Mouse (Mus musculus): ENCODE measurements around the gene Aimp2. TPM values are rescaled to one million over a fixed set of nuclear protein-coding genes. Genes with fewer than 3 reads are reported as not detected.

The Aimp2 gene
- polyA plus RNA-seq, 1 experiment from 2014 or later: 111 TPM

DNA sequence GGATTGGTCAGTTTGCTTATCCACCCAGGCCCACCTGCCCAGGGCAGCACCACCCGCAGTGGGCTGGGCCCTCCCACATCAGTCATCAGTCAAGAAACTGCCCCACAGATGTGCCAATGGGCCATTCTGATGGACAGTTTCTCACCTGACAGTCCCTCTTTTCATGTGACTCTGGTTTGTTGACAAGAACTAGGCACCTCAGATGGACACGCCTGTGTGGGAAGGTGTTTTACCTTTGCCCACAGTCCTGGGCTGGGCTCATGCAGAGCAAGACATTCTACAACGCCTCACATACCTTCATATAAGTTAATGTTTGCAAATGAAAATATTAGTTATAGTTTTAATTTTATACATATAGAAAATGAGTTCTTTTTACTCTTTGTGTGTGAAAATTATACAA, 8.5 kb upstream of the Aimp2 start:
- no peaks in the 10 kb centered on the region for H3K27me3 ChIP-seq (ENCODE audit: control insufficient read depth, insufficient read depth, low read length)
- WGBS: 89% methylated on average over 3 of the region's 3 CpGs
- H3K4me2 ChIP-seq (ENCODE audit: low read depth, low read length): no peak overlapping the region
- H3K4me3 ChIP-seq (ENCODE audit: low read depth, low read length): no peak overlapping the region
- no peak overlapping the region for H3K27ac ChIP-seq (replicated peaks; ENCODE audit: low read depth, low read length)
- no peaks in the 10 kb centered on the region; the same call in none of the 2 replicates for H3K36me3 ChIP-seq (replicated peaks; ENCODE audit: control insufficient read depth, insufficient read depth, low read depth, low read length)
- no peak overlapping the region for H3K9ac ChIP-seq (replicated peaks; ENCODE audit: low read length)
- no peaks in the 10 kb centered on the region for H3K4me1 ChIP-seq (ENCODE audit: control insufficient read depth, insufficient read depth, low read length)
- ATAC-seq (replicated peaks; ENCODE audit: insufficient number of reproducible peaks, low FRiP score, low TSS enrichment, low read depth) (no peak), DNase-seq (ENCODE audit: low spot score) (no peak)
- no peaks in the 10 kb centered on the region for H3K9me3 ChIP-seq (replicated peaks; ENCODE audit: control insufficient read depth, low read length)

DNA sequence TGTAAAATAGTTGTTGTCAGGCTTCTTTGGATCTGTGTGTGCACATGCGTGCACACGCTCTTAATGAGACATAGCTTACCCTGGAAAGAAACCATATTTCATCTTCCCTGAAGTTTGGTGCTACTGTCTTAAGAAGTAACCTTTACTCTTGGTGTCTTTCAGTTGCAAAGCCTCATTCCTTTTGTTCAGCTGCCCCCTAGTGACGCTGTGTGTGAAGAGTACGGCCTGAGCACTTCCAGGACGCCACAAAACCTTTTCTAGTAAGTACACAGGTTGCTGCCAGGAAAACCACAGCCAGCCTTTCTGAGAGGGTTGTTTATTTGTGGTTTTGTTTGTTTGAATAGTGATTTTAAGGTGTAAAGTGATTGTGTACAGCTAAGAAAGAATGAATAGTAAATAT, 7.8 kb upstream of the Aimp2 start:
- H3K4me2 ChIP-seq (ENCODE audit: low read depth, low read length): no peak overlapping the region
- no peak overlapping the region for H3K9ac ChIP-seq (replicated peaks; ENCODE audit: low read length)
- H3K27ac ChIP-seq (replicated peaks; ENCODE audit: low read depth, low read length): no peak overlapping the region
- H3K9me3 ChIP-seq (replicated peaks; ENCODE audit: control insufficient read depth, low read length): no peaks in the 10 kb centered on the region
- no peak for ATAC-seq (replicated peaks; ENCODE audit: insufficient number of reproducible peaks, low FRiP score, low TSS enrichment, low read depth)
- no peaks in the 10 kb centered on the region for H3K4me1 ChIP-seq (ENCODE audit: control insufficient read depth, insufficient read depth, low read length)
- peak; percentile 63 for DNase-seq (ENCODE audit: low spot score)
- H3K27me3 ChIP-seq (ENCODE audit: control insufficient read depth, insufficient read depth, low read length): no peaks in the 10 kb centered on the region
- no peaks in the 10 kb centered on the region; the same call in none of the 2 replicates for H3K36me3 ChIP-seq (replicated peaks; ENCODE audit: control insufficient read depth, insufficient read depth, low read depth, low read length)
- WGBS: 58% methylated on average over 5 of the region's 5 CpGs
- no peak overlapping the region for H3K4me3 ChIP-seq (ENCODE audit: low read depth, low read length)

DNA sequence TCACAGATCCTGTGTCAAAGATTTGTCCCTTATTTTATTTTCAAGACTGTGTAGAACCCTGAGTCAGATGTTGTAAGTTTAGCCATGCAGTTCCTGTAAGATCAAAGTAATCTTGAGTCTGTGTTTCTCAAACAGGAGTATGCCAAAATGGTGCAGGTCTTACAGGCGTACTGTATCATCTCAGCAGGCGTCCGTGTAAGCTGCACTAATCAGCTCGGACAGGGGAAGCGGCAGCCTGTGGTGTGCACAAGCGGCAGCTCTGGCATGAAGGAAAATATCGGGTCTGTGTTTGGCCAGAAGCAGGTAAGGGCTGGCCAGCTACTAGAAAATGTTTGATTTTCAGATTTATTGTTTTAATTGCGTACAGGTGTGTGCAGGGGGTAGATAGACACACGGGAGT, 6.6 kb upstream of the Aimp2 start:
- Histone ChIP-seq H3K4me2 (ENCODE audit: low read depth, low read length) (no peak overlapping the region), H3K4me3 (ENCODE audit: low read depth, low read length) (no peak overlapping the region), H3K9ac (replicated peaks; ENCODE audit: low read length) (no peak overlapping the region), H3K9me3 (replicated peaks; ENCODE audit: control insufficient read depth, low read length) (no peaks in the 10 kb centered on the region), H3K36me3 (replicated peaks; ENCODE audit: control insufficient read depth, insufficient read depth, low read depth, low read length) (no peaks in the 10 kb centered on the region; the same call in none of the 2 replicates), H3K27ac (replicated peaks; ENCODE audit: low read depth, low read length) (no peak overlapping the region), H3K4me1 (ENCODE audit: control insufficient read depth, insufficient read depth, low read length) (no peaks in the 10 kb centered on the region), H3K27me3 (ENCODE audit: control insufficient read depth, insufficient read depth, low read length) (no peaks in the 10 kb centered on the region)
- DNase-seq (ENCODE audit: low spot score) (no peak), ATAC-seq (replicated peaks; ENCODE audit: insufficient number of reproducible peaks, low FRiP score, low TSS enrichment, low read depth) (no peak)
- 95% methylated on average over 9 of the region's 9 CpGs for WGBS

DNA sequence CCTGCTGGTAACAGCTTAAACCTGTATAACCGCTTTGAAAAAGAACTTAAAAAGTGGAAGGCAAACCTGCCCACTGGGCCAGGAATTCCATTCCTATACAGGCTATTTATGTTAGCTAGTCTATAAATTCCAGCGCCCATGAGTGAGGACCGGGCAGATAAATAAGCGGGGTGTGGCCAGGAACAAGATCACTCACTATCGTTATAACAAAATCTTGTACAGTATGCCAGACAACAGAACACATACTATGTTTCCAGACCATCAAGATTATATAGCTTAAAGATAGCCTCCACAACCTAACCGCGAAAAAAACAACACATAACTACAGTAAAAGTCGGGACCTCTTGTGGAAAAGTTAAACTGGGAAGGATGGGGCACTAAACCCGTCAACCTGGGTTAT, 721 bp downstream of the Aimp2 start:
- ATAC-seq (replicated peaks; ENCODE audit: insufficient number of reproducible peaks, low FRiP score, low TSS enrichment, low read depth) (no peak), DNase-seq (ENCODE audit: low spot score) (peak; percentile 4)
- peak overlapping the region; percentile 76 for H3K4me2 ChIP-seq (ENCODE audit: low read depth, low read length)
- H3K4me1 ChIP-seq (ENCODE audit: control insufficient read depth, insufficient read depth, low read length): no peaks in the 10 kb centered on the region
- H3K36me3 ChIP-seq (replicated peaks; ENCODE audit: control insufficient read depth, insufficient read depth, low read depth, low read length): peaks cover 4% of the 10 kb centered on the region
- peak overlapping the region; percentile 75 for H3K4me3 ChIP-seq (ENCODE audit: low read depth, low read length)
- H3K27me3 ChIP-seq (ENCODE audit: control insufficient read depth, insufficient read depth, low read length): no peaks in the 10 kb centered on the region
- no peak overlapping the region; the same call in 1 of the 2 replicates for H3K27ac ChIP-seq (replicated peaks; ENCODE audit: low read depth, low read length)
- H3K9me3 ChIP-seq (replicated peaks; ENCODE audit: control insufficient read depth, low read length): no peaks in the 10 kb centered on the region
- H3K9ac ChIP-seq (replicated peaks; ENCODE audit: low read length): peak overlapping the region; percentile 68
- 4% methylated on average over 9 of the region's 9 CpGs for WGBS

DNA sequence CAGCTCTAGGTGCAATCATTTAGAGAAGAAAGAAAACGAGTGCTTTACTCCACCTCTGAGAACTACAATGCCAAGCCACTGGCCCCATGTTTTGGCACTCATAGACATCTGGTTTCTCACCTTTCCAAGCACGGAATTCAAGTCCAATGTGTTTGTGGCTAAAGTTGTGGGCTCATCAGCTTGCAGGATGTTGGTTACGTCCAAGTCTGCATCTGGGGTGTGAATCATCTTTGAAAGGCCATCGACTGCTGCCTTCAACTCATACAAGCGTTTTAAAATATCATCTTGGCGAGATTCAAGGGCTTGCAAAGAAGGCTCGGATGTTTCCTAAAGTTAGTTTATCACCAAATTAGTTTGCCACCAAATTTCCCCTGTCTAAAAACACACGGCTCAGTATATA, 3.2 kb downstream of the Aimp2 start:
- H3K9me3 ChIP-seq (replicated peaks; ENCODE audit: control insufficient read depth, low read length): no peaks in the 10 kb centered on the region
- ATAC-seq (replicated peaks; ENCODE audit: insufficient number of reproducible peaks, low FRiP score, low TSS enrichment, low read depth): no peak
- H3K27me3 ChIP-seq (ENCODE audit: control insufficient read depth, insufficient read depth, low read length): no peaks in the 10 kb centered on the region
- H3K27ac ChIP-seq (replicated peaks; ENCODE audit: low read depth, low read length): no peak overlapping the region
- no peak overlapping the region for H3K9ac ChIP-seq (replicated peaks; ENCODE audit: low read length)
- no peak overlapping the region for H3K4me3 ChIP-seq (ENCODE audit: low read depth, low read length)
- H3K4me1 ChIP-seq (ENCODE audit: control insufficient read depth, insufficient read depth, low read length): no peaks in the 10 kb centered on the region
- H3K36me3 ChIP-seq (replicated peaks; ENCODE audit: control insufficient read depth, insufficient read depth, low read depth, low read length): peaks cover 8% of the 10 kb centered on the region
- DNase-seq (ENCODE audit: low spot score): no peak
- WGBS: 88% methylated on average over 8 of the region's 8 CpGs
- no peak overlapping the region for H3K4me2 ChIP-seq (ENCODE audit: low read depth, low read length)

DNA sequence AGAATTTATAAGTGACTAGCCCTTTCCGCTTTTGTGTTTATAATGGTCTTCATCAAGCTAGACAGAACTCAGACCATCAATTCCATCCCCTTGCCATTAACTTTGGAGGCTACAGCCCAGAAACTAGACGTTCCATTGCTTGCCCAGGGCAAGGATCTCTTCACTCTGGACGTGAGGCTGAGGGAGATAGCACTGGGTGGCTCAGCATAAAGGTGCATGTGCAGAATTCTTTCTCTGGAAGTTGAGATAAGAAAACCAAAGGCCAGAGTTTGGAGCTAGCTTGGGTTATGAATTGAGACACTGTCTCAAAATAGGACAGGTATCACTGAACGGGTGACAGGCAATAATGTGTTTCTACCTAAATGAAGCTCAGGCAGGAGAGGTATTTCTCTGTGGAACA, 5.8 kb downstream of the Aimp2 start:
- H3K36me3 ChIP-seq (replicated peaks; ENCODE audit: control insufficient read depth, insufficient read depth, low read depth, low read length): peaks cover 8% of the 10 kb centered on the region
- no peak for ATAC-seq (replicated peaks; ENCODE audit: insufficient number of reproducible peaks, low FRiP score, low TSS enrichment, low read depth)
- no peak for DNase-seq (ENCODE audit: low spot score)

DNA sequence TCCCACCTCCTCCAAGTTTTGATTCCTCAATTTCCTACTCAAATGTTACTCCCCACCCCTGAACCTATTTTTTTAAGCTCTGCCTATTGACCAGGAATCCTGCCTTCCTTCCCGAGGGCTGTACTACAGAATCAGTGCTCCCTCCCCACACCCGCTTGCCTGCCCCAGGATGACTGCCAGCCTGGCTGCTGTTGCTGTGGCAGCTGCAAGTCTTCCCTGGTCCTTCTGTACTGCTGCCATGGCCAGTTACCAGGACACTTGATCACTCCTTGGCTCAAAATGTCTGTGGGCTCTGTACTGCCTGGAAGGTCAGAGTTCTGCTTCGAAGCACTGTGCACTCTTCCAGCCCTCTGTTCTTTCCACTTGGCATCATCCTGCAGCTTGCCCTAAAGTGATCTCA, 7.5 kb downstream of the Aimp2 start:
- Histone ChIP-seq H3K4me2 (ENCODE audit: low read depth, low read length) (no peak overlapping the region), H3K36me3 (replicated peaks; ENCODE audit: control insufficient read depth, insufficient read depth, low read depth, low read length) (peaks cover 8% of the 10 kb centered on the region)
- 89% methylated on average over 3 of the region's 3 CpGs for WGBS

More for the DNA sequence above, 5.8 kb downstream of the Aimp2 start:
- 88% methylated on average over 4 of the region's 4 CpGs for WGBS
- no peaks in the 10 kb centered on the region for H3K27me3 ChIP-seq (ENCODE audit: control insufficient read depth, insufficient read depth, low read length)
- no peaks in the 10 kb centered on the region for H3K9me3 ChIP-seq (replicated peaks; ENCODE audit: control insufficient read depth, low read length)
- H3K4me2 ChIP-seq (ENCODE audit: low read depth, low read length): no peak overlapping the region
- H3K4me1 ChIP-seq (ENCODE audit: control insufficient read depth, insufficient read depth, low read length): no peaks in the 10 kb centered on the region
- H3K27ac ChIP-seq (replicated peaks; ENCODE audit: low read depth, low read length): no peak overlapping the region
- H3K4me3 ChIP-seq (ENCODE audit: low read depth, low read length): no peak overlapping the region
- no peak overlapping the region for H3K9ac ChIP-seq (replicated peaks; ENCODE audit: low read length)

DNA sequence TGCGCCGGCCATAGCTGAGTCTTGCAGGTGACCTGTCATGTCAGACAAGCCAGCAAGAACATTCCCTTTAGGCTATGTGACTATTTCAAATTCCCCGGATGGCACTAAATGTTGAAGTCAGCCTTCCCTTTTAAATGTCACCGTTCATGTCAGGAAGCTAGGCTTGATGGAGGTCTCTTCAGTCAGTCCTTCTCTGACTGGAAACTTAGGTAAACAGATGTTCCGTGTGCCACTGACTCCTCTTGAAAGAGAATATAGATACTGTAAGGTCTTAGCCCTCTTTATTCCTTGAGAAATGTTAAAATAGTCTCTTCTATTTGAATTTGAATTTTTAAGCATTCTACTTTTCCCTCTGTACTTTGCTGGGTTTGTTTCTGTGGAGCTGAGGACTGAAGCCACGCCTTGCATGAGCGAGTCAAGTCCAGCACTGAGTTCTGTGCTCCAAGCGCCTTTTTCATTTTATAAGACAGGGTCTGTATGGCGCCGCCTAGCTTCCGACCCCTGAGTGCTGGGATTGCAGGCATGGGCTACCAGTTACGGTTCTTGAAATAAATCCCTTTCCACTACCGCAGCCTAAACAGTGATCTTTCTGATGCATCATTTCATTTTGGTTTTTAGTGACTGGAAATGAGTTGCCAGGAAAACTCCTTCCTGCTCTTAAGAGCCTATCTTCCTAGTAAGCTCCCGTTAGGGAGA, 11.9 kb downstream of the Aimp2 start, which contains the start of gene Ankrd61:
TSS of gene Ankrd61 (minus strand) at position 51 of the 696 bp plus-strand sequence.
- WGBS: 83% methylated on average over 14 of the region's 14 CpGs
- Histone ChIP-seq H3K27me3 (ENCODE audit: control insufficient read depth, insufficient read depth, low read length) (no peaks in the 10 kb centered on the region), H3K9ac (replicated peaks; ENCODE audit: low read length) (no peak within 1 kb of the TSS), H3K9me3 (replicated peaks; ENCODE audit: control insufficient read depth, low read length) (no peaks in the 10 kb centered on the region), H3K4me3 (ENCODE audit: low read depth, low read length) (no peak within 1 kb of the TSS), H3K4me2 (ENCODE audit: low read depth, low read length) (no peak within 1 kb of the TSS), H3K27ac (replicated peaks; ENCODE audit: low read depth, low read length) (no peak within 1 kb of the TSS), H3K4me1 (ENCODE audit: control insufficient read depth, insufficient read depth, low read length) (no peaks in the 10 kb centered on the region), H3K36me3 (replicated peaks; ENCODE audit: control insufficient read depth, insufficient read depth, low read depth, low read length) (peaks cover 2% of the 10 kb centered on the region; the same call in 1 of the 2 replicates)
- DNase-seq (ENCODE audit: low spot score) (no peak), ATAC-seq (replicated peaks; ENCODE audit: insufficient number of reproducible peaks, low FRiP score, low TSS enrichment, low read depth) (no peak)

More for the DNA sequence above, 7.5 kb downstream of the Aimp2 start:
- Histone ChIP-seq H3K4me3 (ENCODE audit: low read depth, low read length) (no peak overlapping the region), H3K9ac (replicated peaks; ENCODE audit: low read length) (no peak overlapping the region), H3K27me3 (ENCODE audit: control insufficient read depth, insufficient read depth, low read length) (no peaks in the 10 kb centered on the region), H3K27ac (replicated peaks; ENCODE audit: low read depth, low read length) (no peak overlapping the region), H3K4me1 (ENCODE audit: control insufficient read depth, insufficient read depth, low read length) (no peaks in the 10 kb centered on the region), H3K9me3 (replicated peaks; ENCODE audit: control insufficient read depth, low read length) (no peaks in the 10 kb centered on the region)
- ATAC-seq (replicated peaks; ENCODE audit: insufficient number of reproducible peaks, low FRiP score, low TSS enrichment, low read depth) (no peak), DNase-seq (ENCODE audit: low spot score) (no peak)

All from embryonic facial prominence, embryonic 11.5 days (tissue).